Mouse (Mus musculus) embryonic facial prominence, embryonic 14.5 days (tissue): Measurements from ENCODE around the gene Ebi3. TPM values are rescaled to one million over a fixed set of nuclear protein-coding genes. Genes with fewer than 3 reads are reported as not detected.
"Not testable (repeated sequence)": the region's sequence is repeated elsewhere in the genome, so short reads cannot be mapped to it uniquely, and the experiment has no call there.

Source experiments
- ATAC-seq: fragments of 200-750 bp; cut with Nextera tagmentation; 2 replicates; pipeline ENCODE4 v1.8.0; 2017; ENCODE audit warnings: low read depth, moderate number of reproducible peaks, moderate TSS enrichment
- DNase-seq: peaks from one replicate; pipeline ENCODE4 v3.0.0-alpha.2; 2015; ENCODE audit warnings: low spot score
- H3K27ac ChIP-seq: fragments of 300-500 bp; sonication (generic); replicated peaks from 2 replicates; pipeline ENCODE4 v1.5.1; 2014; ENCODE audit warnings: low read depth, mild to moderate bottlenecking, low read length, moderate library complexity
- H3K27me3 ChIP-seq: fragments of 300-500 bp; sonication (generic); replicated peaks from 2 replicates; pipeline ENCODE4 v1.6.1; 2014; ENCODE audit warnings: low read length; ENCODE audit not compliant: control insufficient read depth, insufficient read depth
- H3K36me3 ChIP-seq: fragments of 300-500 bp; sonication (generic); 2 replicates; pipeline ENCODE4 v1.6.1; 2014; ENCODE audit warnings: low read length, mixed read lengths; ENCODE audit not compliant: control insufficient read depth, insufficient read depth
- H3K4me1 ChIP-seq: fragments of 300-500 bp; sonication (generic); 2 replicates; pipeline ENCODE4 v1.6.1; 2014; ENCODE audit warnings: antibody characterized with exemption, low read length; ENCODE audit not compliant: control insufficient read depth, insufficient read depth
- H3K4me2 ChIP-seq: fragments of 300-500 bp; sonication (generic); 2 replicates; pipeline ENCODE4 v1.6.1; 2014; ENCODE audit warnings: low read depth, mild to moderate bottlenecking, low read length, moderate library complexity, mixed read lengths
- H3K4me3 ChIP-seq: fragments of 300-500 bp; sonication (generic); 2 replicates; pipeline ENCODE4 v1.5.1; 2014; ENCODE audit warnings: low read depth, mild to moderate bottlenecking, low read length
- H3K9ac ChIP-seq: fragments of 300-500 bp; sonication (generic); 2 replicates; pipeline ENCODE4 v1.6.1; 2014; ENCODE audit warnings: low read depth, mild to moderate bottlenecking, low read length, moderate library complexity, mixed read lengths
- H3K9me3 ChIP-seq: fragments of 300-500 bp; sonication (generic); 2 replicates; pipeline ENCODE4 v1.6.1; 2016; ENCODE audit warnings: low read length; ENCODE audit not compliant: control insufficient read depth
- WGBS: fragments of 180-500 bp; shearing (Covaris S2); extraction: QIAGEN DNeasy Blood & Tissue Kit; methylation state at CpG from one replicate; pipeline ENCODE4 v1.1.7; 2014; 5-methylcytosine and 5-hydroxymethylcytosine counted together
- polyA plus RNA-seq: library from polyadenylated mRNA; unstranded; fragments of >200 nt; fragmentation: Nextera tagmentation; extraction: Ambion mirVana; gene quantifications from 2 replicates; pipeline ENCODE4 v1.2.1, GENCODE M21; 2014

Ebi3 gene
- polyA plus RNA-seq, 1 experiment from 2014 or later: 4.2 TPM

DNA sequence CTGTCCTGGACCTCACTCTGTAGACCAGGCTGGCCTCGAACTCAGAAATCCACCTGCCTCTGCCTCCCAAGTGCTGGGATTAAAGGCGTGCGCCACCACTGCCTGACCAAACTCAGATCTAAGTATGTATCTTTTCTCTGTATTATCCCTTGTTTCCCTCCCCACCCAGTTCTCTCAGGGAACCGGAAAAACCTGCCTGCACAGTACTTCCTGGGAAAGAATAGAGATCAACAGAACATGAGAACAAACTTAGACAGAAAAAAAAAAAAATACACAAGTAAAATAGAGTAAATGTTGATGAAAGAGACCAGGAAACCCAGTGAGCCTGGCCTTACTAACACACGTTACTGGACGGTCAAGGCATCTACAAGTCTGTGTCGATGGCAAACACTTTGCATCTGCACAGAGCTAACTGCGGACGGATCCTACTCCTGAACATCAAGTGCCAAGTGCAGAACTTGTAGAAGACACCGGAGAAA, 8.0 kb upstream of the Ebi3 start:
- peak overlapping the region; percentile 78 for H3K4me2 ChIP-seq
- H3K36me3 ChIP-seq: peaks cover 16% of the 10 kb centered on the region; the same call in 1 of the 2 replicates
- WGBS: 29% methylated on average over 10 of the region's 10 CpGs
- H3K4me1 ChIP-seq, H3K27me3 ChIP-seq, H3K9me3 ChIP-seq: not testable (repeated sequence)
- H3K27ac ChIP-seq: peak overlapping the region; percentile 85
- DNase-seq: peak; percentile 66
- H3K4me3 ChIP-seq: peak overlapping the region; percentile 48
- peak overlapping the region; percentile 70 for H3K9ac ChIP-seq
- ATAC-seq: peak; percentile 3; the same call in 1 of the 2 replicates

DNA sequence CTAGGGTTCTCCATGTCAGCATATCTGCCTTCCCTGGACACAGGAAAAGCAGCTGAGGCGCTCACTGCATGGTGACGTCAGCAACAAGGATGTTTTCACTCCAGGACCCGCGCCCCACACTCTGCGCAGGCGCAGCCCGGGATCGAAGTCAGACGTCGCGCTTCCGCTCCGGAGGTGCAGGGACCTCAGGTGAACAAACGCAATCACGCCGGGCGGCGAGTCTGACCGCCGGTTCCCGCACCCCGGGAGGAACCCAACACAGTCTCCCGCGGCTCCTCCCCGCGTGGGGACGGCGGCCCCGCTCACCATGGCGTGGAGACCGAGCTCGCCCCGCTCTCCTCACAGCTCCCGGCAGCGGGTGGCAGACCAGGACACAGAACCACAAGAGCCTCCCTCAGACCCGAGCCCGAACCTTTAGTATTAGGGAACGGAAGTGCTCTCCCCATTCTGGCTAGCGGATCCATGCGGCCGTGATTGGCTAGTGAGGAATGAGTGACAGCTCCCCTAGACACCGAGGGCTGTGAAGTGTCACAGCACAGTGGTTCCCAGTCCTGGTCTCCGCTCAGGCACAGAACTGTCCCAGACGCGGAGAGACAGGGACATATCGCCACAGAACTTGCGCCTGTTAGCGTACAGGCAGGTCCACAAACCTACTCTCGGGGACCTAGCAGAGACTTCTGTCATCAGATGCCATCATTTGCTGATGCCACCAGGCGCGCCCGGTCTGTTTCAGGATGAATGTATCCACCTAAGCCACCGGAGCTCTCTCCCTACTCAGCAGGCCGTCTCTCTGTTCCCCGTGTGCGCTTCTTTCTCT, 7.4 kb upstream of the Ebi3 start:
- WGBS: under 1% methylated on average over 32 of the region's 56 CpGs
- peak overlapping the region; percentile 78 for H3K4me2 ChIP-seq

DNA sequence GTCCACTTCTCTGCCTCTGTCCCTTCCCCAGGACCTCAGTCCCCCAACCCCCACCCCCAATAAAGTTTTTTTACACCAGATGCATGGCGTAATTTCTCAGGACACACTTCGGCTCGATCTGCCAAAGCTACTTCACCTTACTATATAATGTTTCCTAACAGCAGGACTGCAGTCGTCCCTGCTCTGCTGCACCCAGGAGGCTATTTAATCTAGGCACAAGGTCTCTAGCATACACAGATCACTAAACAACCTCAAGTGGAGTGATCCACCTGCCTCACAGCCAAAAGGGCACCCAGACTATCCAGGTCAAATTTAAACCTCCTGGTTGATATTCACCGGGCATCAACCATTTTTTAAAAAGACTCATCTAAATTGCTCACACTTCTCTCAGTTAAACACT, 6.7 kb upstream of the Ebi3 start:
- Histone ChIP-seq H3K9me3 (no peaks in the 10 kb centered on the region), H3K36me3 (peaks cover 5% of the 10 kb centered on the region; the same call in 1 of the 2 replicates), H3K27ac (peak overlapping the region; percentile 85), H3K4me3 (peak overlapping the region; percentile 48), H3K27me3 (no peaks in the 10 kb centered on the region), H3K4me2 (peak overlapping the region; percentile 78), H3K4me1 (no peaks in the 10 kb centered on the region), H3K9ac (peak overlapping the region; percentile 70)
- DNase-seq (no peak), ATAC-seq (no peak)
- 30% methylated on average over 5 of the region's 5 CpGs for WGBS

More for the DNA sequence above, 7.4 kb upstream of the Ebi3 start:
- H3K4me3 ChIP-seq: peak overlapping the region; percentile 48
- peak overlapping the region; percentile 85 for H3K27ac ChIP-seq
- peak overlapping the region; percentile 70 for H3K9ac ChIP-seq
- H3K27me3 ChIP-seq, H3K9me3 ChIP-seq, H3K36me3 ChIP-seq, H3K4me1 ChIP-seq: not testable (repeated sequence)
- peak; percentile 87 for DNase-seq
- ATAC-seq: peak; percentile 98

DNA sequence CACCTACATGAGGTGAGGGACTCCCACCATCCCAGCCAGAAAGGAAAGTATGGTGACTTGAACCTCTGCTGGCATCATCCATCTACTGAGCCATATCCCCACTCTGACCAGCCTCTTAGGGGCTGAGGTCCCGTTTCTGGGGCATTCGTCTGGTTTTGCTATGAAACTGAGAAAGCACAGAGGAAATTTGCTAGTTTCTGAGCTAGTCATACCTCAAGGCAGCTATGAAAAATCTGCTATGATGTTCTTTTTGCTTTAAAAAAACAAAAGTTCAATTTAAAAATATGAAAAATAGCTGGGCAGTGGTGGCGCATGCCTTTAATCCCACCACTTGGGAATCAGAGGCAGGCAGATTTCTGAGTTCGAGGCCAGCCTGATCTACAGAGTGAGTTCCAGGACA, 3.8 kb upstream of the Ebi3 start:
- Histone ChIP-seq H3K4me1 (no peaks in the 10 kb centered on the region), H3K36me3 (no peaks in the 10 kb centered on the region), H3K9me3 (no peaks in the 10 kb centered on the region), H3K4me3 (no peak overlapping the region), H3K27ac (no peak overlapping the region), H3K9ac (no peak overlapping the region), H3K4me2 (no peak overlapping the region), H3K27me3 (no peaks in the 10 kb centered on the region)
- ATAC-seq (no peak), DNase-seq (no peak)
- 83% methylated on average over 4 of the region's 4 CpGs for WGBS

DNA sequence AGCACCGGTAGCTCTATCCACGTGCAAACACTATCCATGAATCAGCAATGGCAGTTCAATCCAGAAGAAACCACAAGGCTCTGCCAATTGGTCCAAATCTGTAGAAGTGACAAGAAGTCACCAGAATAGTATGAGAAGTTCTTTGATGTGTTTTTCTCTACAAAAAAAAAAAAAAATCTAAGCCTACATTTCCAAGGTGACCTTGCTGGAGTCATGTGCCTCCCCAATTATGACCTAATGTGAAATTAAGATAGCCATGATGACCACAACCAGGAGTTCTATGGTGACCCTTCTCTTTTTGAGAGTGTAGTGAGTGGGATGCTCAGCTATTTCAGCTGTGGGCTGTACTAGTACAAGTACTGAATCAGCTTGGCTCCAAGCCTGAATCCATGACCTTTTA, 3.0 kb upstream of the Ebi3 start, which contains the start of gene Zfp119b:
Gene Zfp119b, minus strand, starts transcription at position 101 of the 400 bp plus-strand sequence.
- 83% methylated on average over 2 of the region's 2 CpGs for WGBS

DNA sequence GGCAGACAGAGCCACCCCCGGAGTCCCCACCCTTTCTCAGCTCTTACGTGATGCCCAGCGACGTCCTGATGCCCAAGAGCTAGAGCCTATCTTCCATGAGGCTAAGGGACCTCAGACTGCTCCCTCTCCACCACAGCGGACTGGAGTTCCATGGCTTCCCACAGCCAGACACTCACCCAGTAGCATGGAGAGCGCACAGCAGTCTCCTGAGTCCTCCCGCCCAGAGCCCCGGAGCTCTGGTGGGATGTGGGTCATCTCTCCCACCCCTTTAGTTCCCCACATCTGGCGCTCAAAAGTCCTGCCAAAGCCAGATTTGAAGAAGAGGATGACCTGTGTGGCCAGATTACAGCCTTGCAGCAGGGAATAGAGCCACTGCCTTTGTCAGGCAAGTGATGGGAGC, 1.8 kb upstream of the Ebi3 start:
- ATAC-seq: no peak
- WGBS: 74% methylated on average over 9 of the region's 9 CpGs
- no peaks in the 10 kb centered on the region for H3K27me3 ChIP-seq
- H3K4me3 ChIP-seq: no peak overlapping the region
- H3K9me3 ChIP-seq: no peaks in the 10 kb centered on the region
- H3K9ac ChIP-seq: no peak overlapping the region
- no peaks in the 10 kb centered on the region for H3K36me3 ChIP-seq
- H3K4me1 ChIP-seq: no peaks in the 10 kb centered on the region
- no peak for DNase-seq
- H3K27ac ChIP-seq: no peak overlapping the region
- H3K4me2 ChIP-seq: no peak overlapping the region

More for the DNA sequence above, 3.0 kb upstream of the Ebi3 start, which contains the start of gene Zfp119b:
- Histone ChIP-seq H3K4me3 (no peak within 1 kb of the TSS), H3K27ac (no peak within 1 kb of the TSS), H3K9me3 (no peaks in the 10 kb centered on the region), H3K9ac (no peak within 1 kb of the TSS), H3K36me3 (no peaks in the 10 kb centered on the region), H3K4me2 (no peak within 1 kb of the TSS), H3K4me1 (no peaks in the 10 kb centered on the region), H3K27me3 (no peaks in the 10 kb centered on the region)
- DNase-seq (no peak), ATAC-seq (no peak)

DNA sequence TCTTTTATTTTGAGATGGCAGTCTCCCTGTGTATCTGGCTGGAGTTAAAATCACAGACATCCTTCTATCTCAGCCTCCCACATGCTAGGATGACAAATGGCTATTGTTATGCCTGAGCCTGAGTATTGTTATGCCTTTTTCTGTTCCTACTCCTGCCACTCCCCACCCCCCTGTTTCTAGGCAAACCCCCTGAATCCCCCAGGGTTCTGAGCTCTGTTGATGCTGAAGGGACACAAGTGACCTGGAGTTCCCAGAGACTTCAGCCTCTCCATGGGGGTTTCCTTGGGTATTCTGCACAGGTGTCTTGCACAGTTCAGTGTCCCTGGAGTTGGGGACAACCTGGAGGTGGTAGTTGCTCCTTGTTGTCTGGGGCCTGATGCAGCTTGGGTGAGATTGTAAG, 399 bp upstream of the Ebi3 start:
- DNase-seq: no peak
- Histone ChIP-seq H3K4me1 (peaks cover 5% of the 10 kb centered on the region), H3K4me3 (no peak overlapping the region), H3K9me3 (no peaks in the 10 kb centered on the region), H3K36me3 (no peaks in the 10 kb centered on the region), H3K27me3 (no peaks in the 10 kb centered on the region), H3K27ac (no peak overlapping the region), H3K4me2 (no peak overlapping the region), H3K9ac (no peak overlapping the region)
- ATAC-seq: no peak

DNA sequence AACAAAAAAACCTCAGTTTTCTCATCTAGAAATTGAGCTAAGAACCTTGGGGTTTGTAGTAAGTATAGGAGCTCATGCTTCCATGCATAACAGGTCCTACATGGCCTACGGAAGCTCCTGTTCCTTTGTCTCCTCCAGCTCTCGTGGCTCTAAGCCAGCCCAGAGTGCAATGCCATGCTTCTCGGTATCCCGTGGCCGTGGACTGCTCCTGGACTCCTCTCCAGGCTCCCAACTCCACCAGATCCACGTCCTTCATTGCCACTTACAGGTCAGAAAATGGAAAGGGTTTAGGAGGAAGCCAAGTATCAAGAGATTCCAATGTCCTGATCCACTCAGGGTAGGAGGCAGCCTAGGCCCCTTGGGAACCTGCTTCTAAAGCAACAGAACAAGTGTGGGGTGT, 1.3 kb downstream of the Ebi3 start:
- Histone ChIP-seq H3K4me2 (no peak overlapping the region), H3K4me1 (peaks cover 9% of the 10 kb centered on the region), H3K27me3 (no peaks in the 10 kb centered on the region), H3K9me3 (no peaks in the 10 kb centered on the region), H3K9ac (no peak overlapping the region), H3K4me3 (no peak overlapping the region), H3K27ac (no peak overlapping the region), H3K36me3 (no peaks in the 10 kb centered on the region)
- DNase-seq (no peak), ATAC-seq (no peak)
- WGBS: 81% methylated on average over 6 of the region's 6 CpGs

DNA sequence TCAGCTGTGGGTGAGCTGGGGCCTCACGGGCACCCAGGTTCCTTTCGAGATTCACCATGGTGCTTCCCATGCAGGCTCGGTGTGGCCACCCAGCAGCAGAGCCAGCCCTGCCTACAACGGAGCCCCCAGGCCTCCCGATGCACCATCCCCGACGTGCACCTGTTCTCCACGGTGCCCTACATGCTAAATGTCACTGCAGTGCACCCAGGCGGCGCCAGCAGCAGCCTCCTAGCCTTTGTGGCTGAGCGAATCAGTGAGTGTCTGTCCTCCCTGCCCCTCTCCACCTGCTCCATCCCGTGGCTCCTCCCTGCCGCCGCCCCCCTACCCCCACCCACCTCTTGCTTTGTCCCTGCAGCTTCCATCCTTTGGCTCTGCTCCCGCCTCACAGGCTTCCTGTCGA, 1.8 kb downstream of the Ebi3 start:
- Histone ChIP-seq H3K4me3 (no peak overlapping the region), H3K4me1 (peaks cover 9% of the 10 kb centered on the region), H3K27me3 (no peaks in the 10 kb centered on the region), H3K9ac (no peak overlapping the region), H3K4me2 (no peak overlapping the region), H3K27ac (no peak overlapping the region), H3K36me3 (no peaks in the 10 kb centered on the region), H3K9me3 (no peaks in the 10 kb centered on the region)
- 45% methylated on average over 11 of the region's 16 CpGs for WGBS
- ATAC-seq (no peak), DNase-seq (no peak)
